In the genomic region with DNA sequence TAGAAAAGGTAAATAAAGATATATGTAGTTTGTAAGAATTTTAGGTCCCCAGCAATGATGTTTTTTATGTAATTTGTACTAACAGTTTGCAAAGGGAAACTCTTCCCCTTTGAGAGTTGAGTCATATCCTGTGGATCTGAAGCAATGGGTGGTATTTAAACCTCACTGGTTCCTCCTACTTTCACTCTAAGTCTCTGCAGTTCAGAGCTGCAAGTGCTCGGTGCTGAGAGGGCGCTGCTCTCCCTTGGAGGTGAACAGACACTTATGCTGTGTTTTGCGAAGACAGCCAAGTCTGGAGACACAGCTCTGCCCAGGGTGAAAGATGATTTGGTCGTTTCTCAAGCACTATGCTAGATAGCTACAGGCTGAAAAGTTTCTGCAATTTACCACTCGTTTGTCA, we compare ENCODE assay signal across 9 mouse cellular contexts.
A peak's percentile ranks its signal among the peaks of the same experiment; 100 is the strongest.
DNase-seq lines count a peak whose midpoint lies in the region; ATAC-seq and TF ChIP-seq lines count a peak whose summit lies in the region.
"Had no signal": no experiment of that assay in that cellular context is flagged by ENCODE, and none has a peak within 500 bp of the region (broad histone marks: within the 10 kb centered on the region; RNA-seq: fewer than 3 reads in every experiment).

No protein-coding gene starts in this region.

- no peak overlapping the region for H3K9ac ChIP-seq in forebrain, postnatal 0 days
- H3K9ac ChIP-seq: stomach, embryonic 15.5 days had no signal

- TF ChIP-seq CTCF in forebrain, postnatal 0 days (IDR thresholded peaks at IDR 0.05; ENCODE audit: low read depth) = no peak

- H3K27ac ChIP-seq in forebrain, postnatal 0 days (ENCODE audit: low read depth, low read length) = no peak overlapping the region
- H3K27ac ChIP-seq: stomach, embryonic 15.5 days had no signal

- H3ac ChIP-seq in myocyte (ENCODE audit: control insufficient read depth, insufficient read length) = no peak overlapping the region

- 39% methylated on average over 5 of the region's 5 CpGs for WGBS in forebrain, postnatal 0 days

- intact Hi-C loops in gastrocnemius, postnatal 14 days (cut with DNase I; ENCODE audit: low total_unique reads) = no loop called here

- H3K27me3 ChIP-seq in myocyte (ENCODE audit: control insufficient read depth, insufficient read depth, insufficient read length) = no peaks in the 10 kb centered on the region
- H3K27me3 ChIP-seq in forebrain, postnatal 0 days (ENCODE audit: insufficient read depth, low read length) = no peaks in the 10 kb centered on the region
- H3K27me3 ChIP-seq: stomach, embryonic 15.5 days had no signal

- peak; percentile 22 for DNase-seq in gastrocnemius, adult 18-20 months (ENCODE audit: low spot score)
- DNase-seq in gastrocnemius, postnatal 14 days = no peak
- peak; percentile 98 for DNase-seq in 416B (ENCODE audit: low read depth)
- DNase-seq in c-Kit-positive CD71-negative TER-119-negative erythroid progenitor cells, embryonic 14.5 days (ENCODE audit: low read depth) = peak; percentile 65
- peak; percentile 30 for DNase-seq in liver
- no peak for DNase-seq in forebrain, postnatal 0 days
- no peak for DNase-seq in testis, postnatal 10 days (ENCODE audit: low spot score)

- H3K4me1 ChIP-seq in forebrain, postnatal 0 days (ENCODE audit: insufficient read depth) = no peaks in the 10 kb centered on the region
- H3K4me1 ChIP-seq: stomach, embryonic 15.5 days had no signal

- ATAC-seq in forebrain, postnatal 0 days = no peak

- peak; percentile 26 for TF ChIP-seq POLR2A in myocyte (IDR thresholded peaks at IDR 0.05; ENCODE audit: insufficient read length, low read depth)

- no peaks in the 10 kb centered on the region for H3K36me3 ChIP-seq in myocyte (ENCODE audit: control insufficient read depth, insufficient read depth)
- no peaks in the 10 kb centered on the region for H3K36me3 ChIP-seq in forebrain, postnatal 0 days (ENCODE audit: insufficient read depth)
- H3K36me3 ChIP-seq: stomach, embryonic 15.5 days had no signal

- H3K4me3 ChIP-seq in myocyte = no peak overlapping the region
- no peak overlapping the region for H3K4me3 ChIP-seq in forebrain, postnatal 0 days (ENCODE audit: low read depth, low read length)
- H3K4me3 ChIP-seq: stomach, embryonic 15.5 days had no signal

- no peaks in the 10 kb centered on the region for H3K9me3 ChIP-seq in forebrain, postnatal 0 days (ENCODE audit: low read length)
- H3K9me3 ChIP-seq: stomach, embryonic 15.5 days had no signal

- H3K4me2 ChIP-seq in myocyte (ENCODE audit: low read depth) = peak overlapping the region; percentile 38
- no peak overlapping the region for H3K4me2 ChIP-seq in forebrain, postnatal 0 days (ENCODE audit: low read depth)
- H3K4me2 ChIP-seq: stomach, embryonic 15.5 days had no signal

- H3K79me2 ChIP-seq in myocyte (ENCODE audit: control insufficient read depth, insufficient read depth) = no peaks in the 10 kb centered on the region

TF ChIP-seq in myocyte, 11 proteins besides CTCF, POLR2A, EP300 and RAD21:
- TF ChIP-seq MYOD1 (IDR thresholded peaks at IDR 0.05; ENCODE audit: control insufficient read depth in 1 of 3, insufficient read length in 2 of 3, low read depth in 2 of 3) (no peak), CEBPB (IDR thresholded peaks at IDR 0.05; ENCODE audit: insufficient read depth, poor library complexity, severe bottlenecking) (0 out of 2 replicates have a peak, but pooled peaks have one; percentile 44), MAX (IDR thresholded peaks at IDR 0.05; ENCODE audit: low read depth) (no peak), MYOG (IDR thresholded peaks at IDR 0.05; ENCODE audit: control insufficient read depth in 1 of 3, insufficient read depth in 1 of 3, insufficient read length in 2 of 3, low read depth in 2 of 3) (no peak), TCF12 (IDR thresholded peaks at IDR 0.05; ENCODE audit: insufficient read depth, poor library complexity, severe bottlenecking) (no peak), E2F4 (IDR thresholded peaks at IDR 0.05; ENCODE audit: insufficient read depth) (no peak), SRF (IDR thresholded peaks at IDR 0.05; ENCODE audit: control insufficient read depth, insufficient read length, low read depth) (no peak)

Comparison
In these comparisons a context has a peak if more than half of its experiments do, and no peak if none do; other contexts are left out.
1. DNase-seq: peak in gastrocnemius, adult 18-20 months (single experiment), 416B (single experiment), c-Kit-positive CD71-negative TER-119-negative erythroid progenitor cells, embryonic 14.5 days (single experiment) and liver (single experiment); none in gastrocnemius, postnatal 14 days (single experiment), forebrain, postnatal 0 days (single experiment) and testis, postnatal 10 days (single experiment).